Mouse (Mus musculus) left cerebral cortex, adult 8-10 months (tissue): ENCODE data around the gene Gm20388. TPM values are rescaled to one million over a fixed set of nuclear protein-coding genes. Genes with fewer than 3 reads are reported as not detected.

Experiments
- DNase-seq, 2 experiments: peaks; one replicate each; pipeline ENCODE4 v3.0.0; 2022; ENCODE audit warnings: low spot score in 2 of 2
- total RNA-seq, 4 experiments: library from RNA; stranded (reverse); gene quantifications; 2 replicates each; pipeline ENCODE4 v1.2.4; 2022

Gene Gm20388
- total RNA-seq, 4 experiments from 2014 or later: 10.4 to 20.8 (median 16.4) TPM

DNA sequence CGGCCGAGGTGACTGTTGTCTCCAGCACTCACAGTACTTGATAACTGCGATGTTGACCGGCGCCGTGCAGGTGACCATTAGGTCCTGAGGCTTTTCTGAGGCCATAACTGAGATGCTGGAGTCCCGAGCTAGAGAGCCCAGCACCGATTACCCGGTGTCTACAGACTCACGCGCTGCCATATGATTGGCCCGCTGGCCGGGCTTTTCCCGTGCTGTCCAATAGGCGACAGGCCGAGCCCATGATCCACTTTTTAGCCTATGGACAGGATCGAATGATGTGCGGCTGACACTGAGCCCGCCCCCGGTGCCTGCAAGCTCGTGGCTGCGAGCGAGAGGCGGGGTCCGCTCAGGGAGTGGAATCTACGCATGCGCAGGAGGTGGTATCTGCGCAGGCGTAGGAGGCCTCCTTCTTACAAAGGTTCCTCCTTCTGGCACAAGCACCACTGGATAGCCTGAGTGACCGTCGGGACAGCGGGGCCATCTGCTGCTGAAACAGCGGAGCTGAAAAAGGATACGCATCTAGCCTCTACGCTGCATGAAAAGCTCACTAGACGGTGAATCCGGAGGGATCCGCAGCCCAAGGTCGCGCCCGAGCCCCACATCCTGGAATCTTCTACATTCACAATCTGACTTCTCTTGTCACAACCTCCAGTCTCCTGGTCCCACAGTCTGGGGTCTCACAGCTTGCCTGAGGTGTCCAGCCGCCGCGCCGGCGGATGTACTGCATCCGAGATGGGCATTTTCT lies 2532.8 kb downstream of the Gm20388 start, which contains the start of gene Mvd:
TSS of gene Mvd (minus strand) at position 161 of the 745 bp plus-strand sequence.
- DNase-seq: peak; percentile 90 to 100

DNA sequence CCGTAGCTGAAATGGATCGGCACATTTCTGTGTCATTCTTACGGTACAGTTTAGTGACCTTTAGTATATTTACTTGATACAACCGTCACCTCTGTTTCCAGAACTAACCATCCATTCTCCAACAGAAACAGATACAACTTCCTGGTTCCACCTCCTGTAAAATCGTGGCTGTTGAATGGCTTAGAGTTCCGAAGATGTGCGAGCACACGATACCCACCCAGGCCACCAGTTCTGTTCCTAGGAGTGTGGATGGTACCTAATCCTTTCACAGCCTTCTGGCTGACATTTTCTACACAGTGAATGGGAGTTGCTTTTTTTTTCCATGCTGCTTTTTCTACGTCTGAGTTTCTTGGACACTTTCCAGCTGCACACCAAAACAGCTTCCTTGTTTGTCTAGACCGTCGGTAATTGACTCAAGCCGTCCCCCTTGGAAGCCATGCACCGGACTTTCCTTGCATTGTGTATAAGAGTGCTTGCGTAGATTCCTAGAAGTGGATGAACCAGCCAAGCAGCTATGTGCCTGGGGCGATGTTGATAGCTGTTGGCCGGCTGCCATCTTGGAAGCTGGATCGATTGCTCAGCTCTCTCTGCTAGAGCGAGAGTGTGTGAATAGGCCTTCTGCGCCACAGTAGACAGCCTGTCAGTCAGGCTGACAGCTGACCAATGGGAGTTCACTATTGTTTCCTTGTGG lies 2533.6 kb downstream of the Gm20388 start:
- peak; percentile 60 to 80 for DNase-seq

DNA sequence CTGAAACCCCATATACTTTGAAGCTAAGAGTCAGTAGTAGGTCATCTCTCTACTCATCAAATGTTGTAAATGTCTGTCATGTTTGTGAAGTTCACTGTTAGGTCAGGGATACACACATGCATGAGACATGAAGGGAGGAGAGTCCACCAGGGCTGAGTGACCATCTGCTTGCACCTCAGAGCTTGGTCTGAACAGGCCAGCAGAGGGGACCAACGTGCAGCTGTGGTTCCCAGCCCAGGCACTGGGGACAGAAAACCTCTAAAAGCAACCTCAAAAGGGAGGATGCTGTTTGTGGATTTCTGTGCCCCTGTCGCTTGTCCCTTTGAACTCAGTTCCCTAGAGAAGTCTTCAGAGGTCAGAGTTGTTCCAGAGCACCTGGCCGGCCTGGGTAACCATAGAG lies 2534.6 kb downstream of the Gm20388 start:
- no peak for DNase-seq

DNA sequence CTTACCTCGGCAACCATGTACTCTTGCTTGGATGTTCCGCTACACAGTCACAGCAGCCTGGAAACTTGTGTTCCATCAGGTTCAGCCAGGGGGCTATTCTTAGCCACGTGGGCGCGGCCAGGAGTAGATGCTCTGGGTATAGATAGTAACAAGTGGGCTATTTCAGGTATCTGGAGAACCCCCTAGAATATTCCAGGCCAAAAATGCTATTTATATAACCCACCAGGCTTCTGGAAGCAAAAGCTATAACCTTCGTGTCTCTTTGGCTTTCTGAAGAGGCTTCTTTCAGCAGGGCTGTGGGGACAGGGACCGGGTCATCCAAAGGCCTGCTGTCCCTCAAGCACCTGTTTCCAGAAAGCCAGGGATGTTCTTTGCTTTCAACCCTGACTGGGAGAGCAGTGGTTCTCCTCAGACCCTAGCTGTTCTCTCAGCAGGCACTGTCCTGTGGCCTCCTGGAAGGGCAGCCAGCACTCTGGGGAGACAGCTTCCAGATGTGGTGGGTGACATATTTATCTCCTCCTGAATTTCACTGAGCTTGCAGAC lies 2540.6 kb downstream of the Gm20388 start:
- DNase-seq: no peak

DNA sequence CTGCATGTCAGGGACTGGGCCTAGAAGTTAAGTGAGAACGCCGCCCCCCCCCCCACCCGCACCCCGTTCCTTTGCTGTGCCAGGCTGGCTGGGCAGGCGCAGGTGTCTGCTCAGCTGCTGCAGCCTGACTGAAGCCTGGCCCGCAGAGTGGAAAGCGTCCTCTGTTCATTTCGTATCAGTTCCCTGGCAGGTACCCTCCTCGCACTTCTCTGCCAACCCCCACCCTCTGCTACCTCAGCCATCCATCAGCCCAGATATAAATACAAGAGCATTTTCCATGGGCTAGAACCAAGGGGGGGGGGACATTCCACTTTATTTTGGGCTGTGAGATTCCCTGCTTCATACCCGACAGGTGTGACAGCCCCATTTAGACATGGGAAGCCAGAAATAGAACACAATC lies 2541.5 kb downstream of the Gm20388 start:
- DNase-seq: no peak

DNA sequence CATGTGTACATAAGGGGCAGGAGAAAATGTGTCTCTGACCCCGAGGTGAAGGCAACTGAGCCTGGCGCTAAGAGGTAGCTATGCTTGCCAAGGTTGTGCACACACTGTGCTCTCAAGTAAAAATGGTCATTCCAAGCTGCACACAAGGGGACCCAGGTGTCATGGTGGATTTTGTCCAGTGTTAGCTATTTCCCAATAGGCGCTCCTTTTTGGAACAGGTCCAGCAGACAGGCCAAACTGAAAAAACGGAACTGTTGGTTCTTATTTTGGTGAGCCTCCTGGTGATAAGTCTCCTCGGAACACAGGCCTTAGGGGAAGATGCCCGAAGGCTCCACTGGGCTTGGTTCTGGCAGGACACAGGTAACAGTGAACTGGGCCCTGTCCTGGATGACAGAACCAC lies 2543.8 kb downstream of the Gm20388 start:
- no peak for DNase-seq

DNA sequence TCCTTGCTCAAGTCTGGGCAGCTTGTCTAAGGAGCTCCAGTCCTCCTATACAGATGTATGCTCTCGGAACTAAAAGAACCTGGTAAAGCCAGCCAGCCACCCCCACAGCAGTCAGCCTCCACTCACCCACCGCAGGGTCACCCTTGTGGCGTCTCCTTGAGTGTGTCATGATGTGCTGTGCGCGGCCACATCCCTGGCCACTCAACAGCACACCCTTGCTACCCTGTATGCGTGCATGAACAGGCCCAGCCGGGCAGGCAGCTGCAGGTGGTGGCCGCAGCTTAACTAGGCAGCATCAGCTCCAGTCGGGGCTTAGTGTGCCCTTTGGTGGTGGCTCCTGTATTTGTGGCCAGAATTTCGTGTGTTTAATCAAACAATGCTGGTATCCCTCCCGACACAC lies 2546.5 kb downstream of the Gm20388 start:
- DNase-seq: no peak

DNA sequence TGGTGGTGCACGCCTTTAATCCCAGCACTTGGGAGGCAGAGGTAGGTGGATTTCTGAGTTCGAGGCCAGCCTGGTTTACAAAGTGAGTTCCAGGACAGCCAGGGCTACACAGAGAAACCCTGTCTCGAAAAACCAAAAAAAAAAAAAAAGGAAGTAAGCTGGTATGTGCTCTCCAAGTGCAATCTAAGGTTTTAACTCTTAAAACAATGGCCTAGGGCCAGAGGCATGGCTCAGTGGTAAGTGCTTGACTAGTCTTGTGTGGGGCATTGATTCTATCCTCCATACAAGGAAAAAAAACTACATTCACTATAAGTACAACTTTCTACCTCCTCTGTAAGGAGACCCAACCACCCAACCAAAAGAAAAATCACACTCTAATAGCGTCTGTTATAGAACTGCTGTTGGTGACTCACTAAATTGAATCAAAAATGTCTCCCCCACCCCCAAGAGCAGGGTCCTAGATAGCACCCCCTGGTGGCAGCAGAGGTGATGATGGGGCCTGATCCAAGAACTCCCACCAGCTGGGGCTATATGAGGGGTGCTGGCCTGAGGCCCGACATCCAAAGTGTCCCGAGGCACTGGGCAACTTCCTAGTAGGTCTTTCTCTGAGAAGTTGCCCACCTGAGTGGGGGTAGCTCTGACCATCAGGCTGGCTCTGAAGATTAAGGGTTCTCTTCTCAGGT lies 2548.7 kb downstream of the Gm20388 start:
- no peak for DNase-seq

DNA sequence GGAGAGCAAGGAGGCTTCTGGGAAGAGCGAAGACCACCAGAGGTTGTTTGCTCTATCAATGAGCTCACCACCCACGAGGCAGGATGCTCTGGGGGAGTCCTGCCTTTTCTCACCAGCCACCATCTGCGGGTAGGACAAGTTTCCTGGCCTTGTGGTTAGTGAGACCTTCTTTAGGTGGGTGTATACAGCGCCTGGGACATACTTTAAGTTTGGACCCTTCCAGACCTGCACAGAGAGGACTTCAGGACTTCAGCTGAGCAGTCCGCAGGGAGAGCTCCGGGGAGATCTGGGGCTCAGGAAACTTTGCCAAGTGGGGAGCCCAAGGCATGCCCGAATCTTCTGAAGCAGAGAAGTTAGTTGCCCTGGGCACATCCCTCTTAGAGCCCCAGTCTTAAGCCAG lies 2549.3 kb downstream of the Gm20388 start:
- DNase-seq: no peak

DNA sequence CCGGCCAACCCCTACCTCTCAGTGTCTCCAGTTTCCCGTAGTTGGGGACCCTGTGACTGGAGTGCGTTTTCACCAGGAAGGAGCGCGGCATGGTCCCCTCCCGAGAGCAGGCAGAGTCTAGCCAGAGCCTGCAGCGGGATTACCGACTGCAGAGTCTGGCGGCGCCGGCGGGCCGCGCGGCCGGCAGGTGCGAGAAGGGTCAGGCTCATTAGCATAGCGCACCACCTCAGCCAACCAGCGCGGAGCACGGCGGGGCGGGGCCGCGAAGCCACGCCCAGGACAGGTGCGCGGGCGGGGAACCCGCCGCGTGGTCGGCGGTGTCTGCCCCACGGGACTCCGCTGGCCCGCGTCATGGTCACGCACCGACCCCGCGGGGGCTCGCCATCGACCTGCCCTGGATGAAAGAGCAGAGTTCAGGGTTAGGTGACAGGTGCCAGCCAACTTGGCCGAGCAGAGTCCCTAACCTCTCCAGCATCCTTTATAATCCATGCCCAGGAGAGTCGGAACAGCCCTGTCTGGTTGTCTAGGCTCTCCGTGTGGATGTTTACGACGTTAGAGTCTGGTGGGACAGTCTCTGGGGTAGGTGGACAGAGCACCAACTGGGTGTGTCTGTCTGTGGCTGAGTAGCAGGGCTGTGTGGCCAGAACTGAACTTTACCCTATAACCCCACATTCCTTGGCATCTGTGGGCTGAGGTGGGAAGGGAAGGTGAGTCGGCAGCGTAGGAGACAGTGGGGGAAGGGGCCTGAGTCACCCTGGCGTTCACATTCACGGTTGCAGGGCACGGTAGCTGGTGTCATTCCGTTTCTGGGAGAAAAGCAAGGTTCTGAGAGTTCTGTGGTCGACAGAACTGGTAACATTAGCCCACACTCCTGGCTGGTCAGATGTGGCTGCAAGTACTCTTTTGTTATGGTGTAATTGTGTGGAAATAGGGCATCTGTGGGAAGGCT lies 2550.2 kb downstream of the Gm20388 start, which contains the start of gene Snai3:
TSS of gene Snai3 (minus strand) at position 210 of the 949 bp plus-strand sequence.
- DNase-seq: no peak

DNA sequence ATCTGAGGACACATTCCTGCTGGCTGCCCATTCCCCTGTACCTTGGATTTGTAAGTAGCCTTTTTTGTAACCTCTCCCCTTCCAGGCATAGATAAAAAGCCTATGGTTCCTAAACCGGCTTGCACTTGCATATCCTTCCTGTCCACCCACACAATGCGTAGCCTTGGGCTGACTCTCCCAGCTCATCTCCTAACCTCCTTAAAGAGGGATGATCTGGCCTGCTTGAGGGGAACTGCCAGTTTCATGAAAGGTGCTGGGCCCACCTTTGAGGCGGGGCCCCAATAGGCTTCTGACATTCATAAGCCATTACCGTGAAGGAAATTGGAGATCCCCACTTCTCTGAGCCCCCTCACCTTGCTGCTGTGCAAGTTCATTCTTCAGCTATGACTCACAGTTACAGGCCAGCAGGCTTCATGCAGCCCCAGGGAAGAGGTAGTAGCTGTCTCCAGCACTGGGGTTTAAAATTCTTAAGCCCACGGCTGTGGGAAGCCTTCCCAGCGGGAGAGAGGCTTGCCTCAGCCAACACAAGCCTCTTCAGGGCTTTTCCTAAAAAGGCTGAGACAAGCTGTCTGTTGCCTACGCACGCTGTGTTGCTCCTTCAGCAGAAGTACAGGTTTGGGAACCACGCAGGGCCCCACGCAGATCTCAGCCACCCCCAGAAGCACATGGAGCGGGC lies 2551.0 kb downstream of the Gm20388 start:
- peak; percentile 49 to 91 for DNase-seq

DNA sequence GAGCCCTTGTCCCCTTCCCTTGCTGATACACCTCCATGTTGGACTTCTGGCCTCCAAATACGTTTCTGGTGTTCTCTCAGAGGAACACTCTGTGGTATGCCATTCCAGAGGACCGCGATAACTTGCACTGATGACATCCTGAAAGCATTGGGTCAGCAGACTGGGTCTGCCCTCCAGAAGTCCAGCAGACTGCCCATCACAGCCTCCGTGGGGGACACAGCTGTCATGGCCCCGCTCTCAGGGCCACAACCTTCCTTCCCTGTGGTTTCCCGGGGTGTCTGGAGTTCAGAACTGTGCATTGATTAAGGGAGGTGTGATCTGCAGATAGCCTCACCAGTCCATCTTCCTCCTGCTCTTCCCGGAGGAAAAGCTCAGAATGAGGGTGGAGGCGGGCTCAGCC lies 2551.9 kb downstream of the Gm20388 start:
- no peak for DNase-seq

DNA sequence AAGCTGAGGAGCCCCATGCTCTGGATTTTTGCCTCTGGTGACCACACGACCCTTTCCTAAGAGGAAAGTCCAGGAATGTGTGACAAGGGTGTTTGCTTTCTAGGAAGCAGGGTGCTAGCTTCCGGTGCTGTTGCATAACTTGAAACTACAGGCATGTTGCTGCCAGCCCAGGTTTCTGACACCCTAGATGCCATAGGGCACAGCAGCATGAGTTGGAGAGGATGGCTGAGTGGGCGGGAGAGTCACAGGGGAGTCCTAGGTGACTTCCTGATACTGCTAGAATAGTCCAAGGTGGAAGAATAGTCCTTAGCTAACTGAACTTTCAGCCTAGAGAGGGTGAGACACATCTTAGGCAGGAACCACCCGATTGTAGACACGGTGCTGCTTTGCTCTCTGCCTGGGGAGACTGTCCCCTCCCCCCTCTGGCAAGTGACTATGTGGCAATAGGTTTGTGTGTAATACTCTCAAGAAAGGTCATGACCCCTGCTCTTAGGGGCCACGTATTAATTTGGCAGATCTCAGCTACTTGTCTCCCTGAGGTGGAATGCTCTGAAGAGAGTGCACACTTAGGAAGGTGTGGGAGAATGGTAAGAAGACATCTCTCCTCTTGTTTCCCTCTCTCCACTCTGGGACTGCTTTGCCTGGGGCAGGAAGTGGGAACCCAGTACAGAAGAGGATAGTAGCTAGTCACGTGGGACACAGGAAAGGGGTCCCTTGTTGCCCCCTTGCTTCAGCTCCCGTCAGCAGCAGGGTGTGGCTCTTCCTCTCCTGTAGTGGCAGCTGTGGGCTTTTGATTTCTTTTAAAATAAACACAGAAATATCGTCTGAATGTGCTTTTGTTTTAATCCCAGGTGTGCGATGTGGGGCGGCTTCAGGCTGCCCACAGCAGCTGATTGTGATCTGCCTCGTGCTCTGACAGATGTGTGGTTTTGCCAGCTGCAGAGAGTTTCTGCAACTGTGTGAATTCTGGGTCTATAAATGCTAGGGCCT lies 2553.3 kb downstream of the Gm20388 start:
- DNase-seq: no peak

DNA sequence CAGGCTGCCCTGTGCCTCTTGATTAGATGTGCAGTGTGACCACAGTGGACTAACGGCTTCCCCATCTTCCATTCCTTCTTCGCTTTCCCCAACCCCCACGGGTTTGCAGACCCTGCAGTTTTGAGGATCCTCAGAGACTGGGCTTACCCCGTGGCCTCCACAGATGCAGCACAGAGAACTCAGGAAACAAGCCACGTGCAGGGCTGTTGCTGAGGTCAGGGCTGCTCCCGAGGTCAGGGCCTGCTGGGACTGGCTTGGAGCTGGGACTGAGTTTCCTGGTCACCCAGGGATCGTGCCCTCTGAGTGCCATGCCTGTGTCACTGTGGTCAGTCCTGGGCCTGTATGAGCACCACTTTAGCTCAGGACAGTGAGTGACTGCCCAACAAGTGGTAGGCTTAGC lies 2554.3 kb downstream of the Gm20388 start:
- no peak for DNase-seq

DNA sequence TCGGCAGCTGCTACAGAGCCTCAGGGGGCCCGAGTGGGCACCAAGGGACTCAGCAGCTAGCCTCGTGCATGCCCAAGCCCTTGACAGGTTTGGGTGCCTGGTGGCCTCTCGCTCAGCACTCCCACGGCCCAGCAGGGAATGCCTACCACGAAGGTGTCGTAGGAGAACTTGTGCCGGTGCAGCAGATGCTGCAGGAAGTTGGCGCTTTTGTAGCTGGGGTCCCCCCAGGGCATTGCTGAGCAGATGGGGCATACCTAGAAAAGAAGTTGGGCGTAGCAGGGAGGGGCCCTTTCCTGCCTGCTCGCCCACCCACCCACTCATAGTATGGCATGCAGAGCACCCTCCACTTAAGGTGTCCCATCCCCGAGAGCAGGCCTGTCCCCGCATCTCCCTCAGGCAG lies 2557.2 kb downstream of the Gm20388 start:
- no peak for DNase-seq

DNA sequence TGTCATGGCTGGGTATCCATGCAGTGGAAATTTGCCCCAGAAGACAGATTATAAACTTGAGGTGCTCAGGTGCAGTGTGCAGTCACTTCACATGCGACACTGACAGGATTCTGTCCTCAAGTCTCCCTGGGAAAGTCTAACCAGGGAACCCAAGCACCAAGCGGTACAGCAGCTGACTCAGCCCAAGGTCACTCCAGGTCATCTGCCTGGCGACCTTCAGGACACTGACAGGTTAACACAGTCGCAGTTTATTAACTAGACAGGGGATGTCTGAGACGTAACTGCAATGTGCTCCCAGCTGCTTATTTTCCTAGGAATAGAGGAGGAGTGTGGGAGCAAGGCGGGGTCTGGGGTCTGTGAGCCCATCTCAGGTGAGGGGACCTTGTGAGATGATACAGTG lies 2558.8 kb downstream of the Gm20388 start:
- no peak for DNase-seq

DNA sequence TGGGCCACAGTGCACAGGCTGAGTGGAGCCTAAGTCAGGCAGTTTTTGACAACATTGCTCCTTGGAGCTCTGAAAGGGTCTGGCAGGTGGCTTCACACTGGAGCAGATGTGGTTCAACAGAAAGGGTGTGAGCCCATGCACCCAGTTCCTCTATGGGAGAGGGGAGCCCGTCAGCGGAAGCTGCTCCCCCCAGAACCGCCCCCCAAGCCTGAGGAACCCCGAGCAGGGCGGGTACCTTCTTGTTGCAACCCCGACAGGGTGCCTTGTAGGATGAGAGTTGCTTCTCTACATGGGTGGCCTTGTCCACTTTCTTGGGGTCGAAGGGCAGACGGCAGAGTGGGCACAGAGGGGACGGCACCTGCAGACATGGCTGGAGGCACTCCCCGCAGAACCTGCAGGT lies 2559.3 kb downstream of the Gm20388 start:
- DNase-seq: no peak

DNA sequence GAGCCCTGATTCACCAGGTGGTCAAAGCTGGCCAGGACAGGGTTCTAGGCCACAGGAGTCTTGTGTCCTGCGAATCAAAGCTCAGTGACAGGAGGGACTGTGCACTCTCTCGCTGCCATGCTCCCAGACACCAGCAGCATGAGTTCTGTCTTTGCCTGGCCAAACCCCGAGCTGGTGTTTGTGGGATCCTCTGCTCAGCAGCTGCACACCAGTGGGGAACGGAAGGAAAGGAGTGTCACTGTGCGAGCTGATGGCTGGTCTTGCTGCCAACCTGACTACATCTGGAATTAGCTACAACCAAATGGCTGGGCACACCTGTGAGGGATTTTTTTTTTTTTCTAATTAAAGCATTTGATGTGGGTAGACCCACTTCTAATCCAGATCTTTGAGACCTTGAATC lies 2560.1 kb downstream of the Gm20388 start:
- DNase-seq: no peak

DNA sequence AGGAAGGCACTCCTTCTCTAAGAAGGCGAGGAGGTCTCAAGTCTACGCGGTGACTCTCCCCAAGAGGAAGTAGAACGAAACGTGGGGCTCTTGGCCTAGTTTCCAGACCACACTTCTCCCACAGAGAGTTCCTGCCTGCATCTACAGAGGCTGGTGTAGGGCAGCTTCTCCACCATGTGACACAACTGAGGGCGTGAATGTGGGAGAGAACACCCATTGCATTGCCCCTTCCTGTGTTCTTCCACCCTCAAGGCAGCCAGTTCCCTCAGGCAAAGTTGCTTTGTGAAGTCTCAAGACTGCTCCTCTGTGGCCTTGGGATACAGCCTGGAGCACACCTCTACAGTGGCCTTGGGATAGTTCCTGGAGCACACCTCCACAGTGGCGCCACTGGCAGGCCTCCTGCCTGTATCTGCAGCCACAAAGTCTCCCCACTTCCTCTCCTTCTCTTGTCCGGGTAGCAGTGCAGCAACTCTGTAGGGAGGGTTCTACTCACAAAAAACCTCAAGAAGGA lies 2563.3 kb downstream of the Gm20388 start:
- DNase-seq: no peak
